11 mouse cellular contexts compared by ENCODE assay signal in the genomic region with DNA sequence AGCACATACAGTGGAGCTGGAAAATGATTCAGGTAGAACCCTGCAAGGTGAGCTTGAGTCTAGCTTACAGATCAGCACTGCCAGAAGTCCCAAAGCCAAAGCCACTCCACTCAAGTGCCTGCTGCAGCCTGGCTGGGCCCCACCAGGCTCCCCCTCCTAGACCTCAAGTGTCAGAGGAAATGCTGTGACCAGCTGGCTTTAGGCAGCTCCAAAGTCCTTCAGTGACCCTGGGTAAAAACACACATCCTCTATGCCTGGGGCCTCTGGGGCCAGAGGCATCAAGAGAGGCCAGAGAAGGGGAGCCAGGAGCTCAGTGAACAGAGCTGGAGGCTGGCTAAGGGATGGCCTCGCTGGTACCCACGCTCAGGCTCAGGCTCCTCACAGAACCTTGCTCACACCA. TPM values are rescaled to one million over a fixed set of nuclear protein-coding genes. Genes with fewer than 3 reads are reported as not detected.
DNase-seq lines count a peak whose midpoint lies in the region; ATAC-seq and TF ChIP-seq lines count a peak whose summit lies in the region.
"Had no signal": no experiment of that assay in that cellular context is flagged by ENCODE, and none has a peak within 500 bp of the region (broad histone marks: within the 10 kb centered on the region; RNA-seq: fewer than 3 reads in every experiment).

No protein-coding gene starts in this region.

- ATAC-seq in kidney, postnatal 0 days (replicated peaks; ENCODE audit: low FRiP score, low read depth) = no peak; the same call in 1 of the 2 replicates
- no peak for ATAC-seq in kidney, embryonic 14.5 days (ENCODE audit: low FRiP score, low TSS enrichment)
- ATAC-seq in embryonic facial prominence, embryonic 13.5 days (ENCODE audit: insufficient number of reproducible peaks, insufficient read depth, low FRiP score, low TSS enrichment, low read depth) = no peak

- no peaks in the 10 kb centered on the region for H3K27me3 ChIP-seq in kidney, postnatal 0 days (ENCODE audit: insufficient read depth, low read length)
- H3K27me3 ChIP-seq in kidney, embryonic 14.5 days (ENCODE audit: control insufficient read depth, insufficient read depth, low read length) = no peaks in the 10 kb centered on the region
- no peaks in the 10 kb centered on the region for H3K27me3 ChIP-seq in embryonic facial prominence, embryonic 13.5 days

- no peak for TF ChIP-seq CTCF in kidney, postnatal 0 days (IDR thresholded peaks at IDR 0.05; ENCODE audit: low read depth)

- H3K9ac ChIP-seq in kidney, postnatal 0 days (ENCODE audit: low read depth, low read length) = no peak overlapping the region
- no peak overlapping the region for H3K9ac ChIP-seq in kidney, embryonic 14.5 days (ENCODE audit: low read depth, low read length)
- H3K9ac ChIP-seq in embryonic facial prominence, embryonic 13.5 days = no peak overlapping the region

- H3K36me3 ChIP-seq in kidney, postnatal 0 days (ENCODE audit: insufficient read depth, low read length) = no peaks in the 10 kb centered on the region
- H3K36me3 ChIP-seq in kidney, embryonic 14.5 days (ENCODE audit: control insufficient read depth, insufficient read depth, low read length) = no peaks in the 10 kb centered on the region
- H3K36me3 ChIP-seq in embryonic facial prominence, embryonic 13.5 days = no peaks in the 10 kb centered on the region

- H3K9me3 ChIP-seq in kidney, postnatal 0 days (replicated peaks; ENCODE audit: low read length) = no peaks in the 10 kb centered on the region
- H3K9me3 ChIP-seq in kidney, embryonic 14.5 days (ENCODE audit: control insufficient read depth, low read length) = no peaks in the 10 kb centered on the region
- no peaks in the 10 kb centered on the region for H3K9me3 ChIP-seq in embryonic facial prominence, embryonic 13.5 days

- intact Hi-C loops in heart, postnatal 10 days (cut with DNase I) = loop anchor here (10.0 kb wide), 1 partner anchor 226 kb away; a partner anchor contains a TSS

- H3K27ac ChIP-seq in kidney, postnatal 0 days = peak overlapping the region; percentile 47; the same call in 1 of the 2 replicates
- H3K27ac ChIP-seq in kidney, embryonic 14.5 days (ENCODE audit: low read depth, low read length) = no peak overlapping the region
- peak overlapping the region; percentile 3; the same call in 1 of the 2 replicates for H3K27ac ChIP-seq in embryonic facial prominence, embryonic 13.5 days

- H3K4me1 ChIP-seq in kidney, postnatal 0 days (replicated peaks; ENCODE audit: insufficient read depth, low read length) = peaks cover 85% of the 10 kb centered on the region
- H3K4me1 ChIP-seq in kidney, embryonic 14.5 days (ENCODE audit: control insufficient read depth, insufficient read depth, low read length) = peaks cover 94% of the 10 kb centered on the region
- peaks cover 97% of the 10 kb centered on the region for H3K4me1 ChIP-seq in embryonic facial prominence, embryonic 13.5 days

- H3K4me2 ChIP-seq in kidney, postnatal 0 days (ENCODE audit: low read length) = no peak overlapping the region
- no peak overlapping the region for H3K4me2 ChIP-seq in kidney, embryonic 14.5 days (replicated peaks; ENCODE audit: low read depth, low read length)
- H3K4me2 ChIP-seq in embryonic facial prominence, embryonic 13.5 days = no peak overlapping the region

- WGBS in kidney, postnatal 0 days = 33% methylated on average over 2 of the region's 2 CpGs
- WGBS in kidney, embryonic 14.5 days = 32% methylated on average over 2 of the region's 2 CpGs
- 47% methylated on average over 2 of the region's 2 CpGs for WGBS in embryonic facial prominence, embryonic 13.5 days

- no peak for DNase-seq in kidney, postnatal 0 days (ENCODE audit: low spot score)
- peak; percentile 58 to 66 for DNase-seq in heart, postnatal 10 days
- DNase-seq in lung, postnatal 10 days = peak; percentile 65
- no peak for DNase-seq in urinary bladder, postnatal 25 days (ENCODE audit: low spot score)
- DNase-seq in liver = no peak
- DNase-seq in urinary bladder, postnatal 4 days (ENCODE audit: low spot score in 2 of 2) = no peak
- DNase-seq: cerebellum, postnatal 36 days; right cerebral cortex, postnatal 4 days had no signal

- no peak overlapping the region for H3K4me3 ChIP-seq in kidney, postnatal 0 days (replicated peaks; ENCODE audit: low read depth, low read length)
- H3K4me3 ChIP-seq in kidney, embryonic 14.5 days (ENCODE audit: low read length) = no peak overlapping the region
- no peak overlapping the region for H3K4me3 ChIP-seq in embryonic facial prominence, embryonic 13.5 days

RNA-seq across cellular contexts. Expression of a gene that starts 25.9 kb away (rescaled TPM):
- 5.8 and 6.2 TPM in 2 replicates for polyA plus RNA-seq in kidney, postnatal 0 days (2015; fragmentation: Nextera tagmentation; extraction: Ambion mirVana)
- 4.9 and 5.8 TPM in 2 replicates for polyA plus RNA-seq in kidney, embryonic 14.5 days (2014; fragmentation: Nextera tagmentation; extraction: Ambion mirVana)
- 6.3 and 7.3 TPM in 2 replicates for polyA plus RNA-seq in embryonic facial prominence, embryonic 13.5 days (2015; fragmentation: Nextera tagmentation; extraction: Ambion mirVana)
- 10 to 100 TPM; 55.1 to 57.2 TPM for total RNA-seq in heart, postnatal 10 days (2021)
- total RNA-seq: MEL had no signal

RNA-seq across cellular contexts. Expression of a gene that starts 31.7 kb away (rescaled TPM):
- 1.3 and 1.7 TPM in 2 replicates for polyA plus RNA-seq in kidney, postnatal 0 days (2015; fragmentation: Nextera tagmentation; extraction: Ambion mirVana)
- 0.26 TPM in 1 of 2 replicates, not detected in the other for polyA plus RNA-seq in kidney, embryonic 14.5 days (2014; fragmentation: Nextera tagmentation; extraction: Ambion mirVana)
- 0.13 TPM in 1 of 2 replicates, not detected in the other for polyA plus RNA-seq in embryonic facial prominence, embryonic 13.5 days (2015; fragmentation: Nextera tagmentation; extraction: Ambion mirVana)
- total RNA-seq in heart, postnatal 10 days (2021) = under 1 TPM; 0.25 to 0.41 TPM
- total RNA-seq: MEL had no signal

Comparison
In these comparisons a context has a peak if more than half of its experiments do, and no peak if none do; other contexts are left out.
1. DNase-seq: peak in heart, postnatal 10 days (2 of 2) and lung, postnatal 10 days (single experiment); none in kidney, postnatal 0 days (single experiment), urinary bladder, postnatal 25 days (single experiment), liver (single experiment) and urinary bladder, postnatal 4 days (0 of 2).